Mouse (Mus musculus) lung, embryonic 14.5 days (tissue): ENCODE results near the gene Kmt5c. TPM values are rescaled to one million over a fixed set of nuclear protein-coding genes. Genes with fewer than 3 reads are reported as not detected.

ENCODE experiments used
- ATAC-seq: fragments of 200-750 bp; cut with Nextera tagmentation; 2 replicates; pipeline ENCODE4 v1.8.0; 2017; ENCODE audit warnings: mild to moderate bottlenecking, moderate TSS enrichment, moderate library complexity; ENCODE audit not compliant: insufficient read depth
- DNase-seq: peaks from one replicate; pipeline ENCODE4 v3.0.0-alpha.2; 2015
- H3K27ac ChIP-seq: fragments of 300-500 bp; sonication (generic); 2 replicates; pipeline ENCODE4 v1.5.1; 2014; ENCODE audit warnings: low read depth, mild to moderate bottlenecking, moderate library complexity
- H3K27me3 ChIP-seq: fragments of 300-500 bp; sonication (generic); 2 replicates; pipeline ENCODE4 v1.6.1; 2014; ENCODE audit warnings: low read length, control low read depth; ENCODE audit not compliant: insufficient read depth
- H3K36me3 ChIP-seq: fragments of 300-500 bp; sonication (generic); 2 replicates; pipeline ENCODE4 v1.6.1; 2014; ENCODE audit warnings: control low read depth; ENCODE audit not compliant: insufficient read depth
- H3K4me1 ChIP-seq: fragments of 300-500 bp; sonication (generic); 2 replicates; pipeline ENCODE4 v1.6.1; 2014; ENCODE audit warnings: antibody characterized with exemption, control low read depth; ENCODE audit not compliant: insufficient read depth
- H3K4me2 ChIP-seq: fragments of 300-500 bp; sonication (generic); 2 replicates; pipeline ENCODE4 v1.6.1; 2014; ENCODE audit warnings: mild to moderate bottlenecking
- H3K4me3 ChIP-seq: fragments of 300-500 bp; sonication (generic); 2 replicates; pipeline ENCODE4 v1.5.1; 2014; ENCODE audit warnings: low read depth, low read length
- H3K9ac ChIP-seq: fragments of 300-500 bp; sonication (generic); 2 replicates; pipeline ENCODE4 v1.6.1; 2014
- H3K9me3 ChIP-seq: fragments of 300-500 bp; sonication (generic); 2 replicates; pipeline ENCODE4 v1.6.1; 2016; ENCODE audit warnings: low read depth, low read length, control low read depth
- CTCF ChIP-seq: IDR thresholded peaks from 2 replicates; pipeline ENCODE4 v1.5.1; 2016; ENCODE audit warnings: antibody characterized with exemption, low read depth
- WGBS: fragments of 180-500 bp; shearing (Covaris S2); extraction: QIAGEN DNeasy Blood & Tissue Kit; methylation state at CpG from one replicate; pipeline ENCODE4 v1.1.7; 2014; 5-methylcytosine and 5-hydroxymethylcytosine counted together
- polyA plus RNA-seq: library from polyadenylated mRNA; unstranded; fragments of >200 nt; fragmentation: Nextera tagmentation; extraction: Ambion mirVana; gene quantifications from 2 replicates; pipeline ENCODE4 v1.2.1, GENCODE M21; 2014

Kmt5c gene
- polyA plus RNA-seq, 1 experiment from 2014 or later: 53.1 TPM

GRCm38 (mm10) chr7:4712594-4712993 is 27.3 kb upstream of the Kmt5c start:
- 87% methylated on average over 3 of the region's 3 CpGs for WGBS
- no peaks in the 10 kb centered on the region for H3K9me3 ChIP-seq
- no peak for ATAC-seq
- H3K4me1 ChIP-seq: no peaks in the 10 kb centered on the region
- DNase-seq: no peak
- TF ChIP-seq CTCF: no peak
- H3K4me2 ChIP-seq: no peak overlapping the region
- H3K4me3 ChIP-seq: no peak overlapping the region
- H3K27me3 ChIP-seq: no peaks in the 10 kb centered on the region
- H3K27ac ChIP-seq: no peak overlapping the region
- no peak overlapping the region for H3K9ac ChIP-seq
- H3K36me3 ChIP-seq: peaks cover 82% of the 10 kb centered on the region

GRCm38 (mm10) chr7:4716955-4717354 is 23.0 kb upstream of the Kmt5c start:
- no peaks in the 10 kb centered on the region for H3K4me1 ChIP-seq
- 56% methylated on average over 6 of the region's 6 CpGs for WGBS
- H3K4me3 ChIP-seq: no peak overlapping the region
- H3K9ac ChIP-seq: no peak overlapping the region
- DNase-seq: no peak
- no peaks in the 10 kb centered on the region for H3K27me3 ChIP-seq
- peaks cover 45% of the 10 kb centered on the region for H3K36me3 ChIP-seq
- ATAC-seq: no peak
- no peak for TF ChIP-seq CTCF
- H3K27ac ChIP-seq: no peak overlapping the region
- H3K9me3 ChIP-seq: no peaks in the 10 kb centered on the region
- no peak overlapping the region for H3K4me2 ChIP-seq

- peaks cover 25% of the 10 kb centered on the region for H3K36me3 ChIP-seq
- no peak for TF ChIP-seq CTCF
- no peaks in the 10 kb centered on the region for H3K4me1 ChIP-seq
- DNase-seq: no peak
- no peak overlapping the region for H3K27ac ChIP-seq
- no peak for ATAC-seq
- H3K4me2 ChIP-seq: no peak overlapping the region
- H3K9ac ChIP-seq: no peak overlapping the region
- H3K4me3 ChIP-seq: no peak overlapping the region
- WGBS: 84% methylated on average over 3 of the region's 3 CpGs
- H3K9me3 ChIP-seq: no peaks in the 10 kb centered on the region
- no peaks in the 10 kb centered on the region for H3K27me3 ChIP-seq
These were observed 20.6 kb upstream of the Kmt5c start for GRCm38 (mm10) chr7:4719276-4719675.

- no peak for TF ChIP-seq CTCF
- ATAC-seq (peak; percentile 73; the same call in 1 of the 2 replicates), DNase-seq (peak; percentile 23)
- Histone ChIP-seq H3K4me1 (no peaks in the 10 kb centered on the region), H3K9ac (no peak overlapping the region), H3K27ac (no peak overlapping the region), H3K36me3 (no peaks in the 10 kb centered on the region), H3K27me3 (no peaks in the 10 kb centered on the region), H3K4me2 (peak overlapping the region; percentile 50), H3K9me3 (no peaks in the 10 kb centered on the region), H3K4me3 (peak overlapping the region; percentile 23; the same call in 1 of the 2 replicates)
- WGBS: 39% methylated on average over 12 of the region's 12 CpGs
These were observed 16.4 kb upstream of the Kmt5c start for GRCm38 (mm10) chr7:4723508-4723907.

- TF ChIP-seq CTCF: no peak
- Histone ChIP-seq H3K9me3 (no peaks in the 10 kb centered on the region), H3K4me2 (no peak overlapping the region), H3K27me3 (no peaks in the 10 kb centered on the region), H3K36me3 (no peaks in the 10 kb centered on the region), H3K27ac (no peak overlapping the region), H3K4me3 (no peak overlapping the region), H3K4me1 (no peaks in the 10 kb centered on the region), H3K9ac (no peak overlapping the region)
- ATAC-seq: no peak
- peak; percentile 23 for DNase-seq
- WGBS: 29% methylated on average over 3 of the region's 3 CpGs
These were observed 15.6 kb upstream of the Kmt5c start for GRCm38 (mm10) chr7:4724359-4724758.

DNA sequence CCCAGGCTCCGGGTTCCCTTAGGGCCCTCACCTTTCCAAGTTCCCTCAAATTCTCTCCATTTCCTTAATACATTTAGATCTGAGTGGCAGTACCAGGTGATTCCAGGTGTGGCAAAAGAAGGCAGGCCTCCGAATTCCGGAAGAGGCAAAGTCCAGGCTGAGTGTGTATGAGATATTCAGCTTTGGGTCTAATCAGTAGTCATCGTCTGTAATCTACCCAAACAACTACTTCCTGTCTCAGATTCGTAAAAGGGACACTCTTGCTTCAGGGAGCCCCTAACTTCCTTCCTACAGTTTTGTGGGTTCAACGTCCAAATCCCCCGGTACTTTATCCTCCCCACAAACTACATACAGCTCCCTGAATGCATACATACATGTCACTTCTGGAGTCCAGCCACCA is 14.7 kb upstream of the Kmt5c start, which contains the start of gene Tmem150b:
Gene Tmem150b, minus strand, starts transcription at position 81 of the 400 bp plus-strand sequence.
- Histone ChIP-seq H3K9ac (no peak within 1 kb of the TSS), H3K27ac (no peak within 1 kb of the TSS), H3K4me2 (no peak within 1 kb of the TSS), H3K4me1 (no peaks in the 10 kb centered on the region), H3K36me3 (no peaks in the 10 kb centered on the region), H3K9me3 (no peaks in the 10 kb centered on the region), H3K27me3 (no peaks in the 10 kb centered on the region), H3K4me3 (no peak within 1 kb of the TSS)
- ATAC-seq (no peak), DNase-seq (no peak)
- no peak for TF ChIP-seq CTCF
- 67% methylated on average over 7 of the region's 7 CpGs for WGBS

DNA sequence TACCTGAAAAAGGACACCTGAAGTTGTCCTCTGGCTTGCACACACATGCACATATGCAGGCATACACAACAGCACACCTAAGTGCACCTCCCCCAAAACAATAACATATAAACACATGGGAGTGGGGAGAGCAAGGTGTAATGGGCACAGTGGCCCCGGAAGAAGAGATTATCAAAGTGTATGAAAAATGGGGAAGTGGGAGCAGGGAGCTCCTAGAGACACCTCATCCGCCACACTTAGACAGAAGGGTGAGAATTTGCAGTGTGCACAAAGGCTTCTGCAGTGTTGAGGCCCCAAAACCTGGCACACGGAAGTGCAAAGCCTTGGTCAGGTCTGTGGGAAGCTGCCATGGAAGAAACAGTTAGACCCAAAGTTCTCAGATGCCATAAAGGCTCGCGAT is 8.8 kb upstream of the Kmt5c start:
- TF ChIP-seq CTCF: no peak
- WGBS: 75% methylated on average over 5 of the region's 5 CpGs
- ATAC-seq: no peak

GRCm38 (mm10) chr7:4732968-4733392 is 6.9 kb upstream of the Kmt5c start:
- no peaks in the 10 kb centered on the region for H3K4me1 ChIP-seq
- no peak overlapping the region for H3K9ac ChIP-seq
- H3K36me3 ChIP-seq: no peaks in the 10 kb centered on the region
- no peak for TF ChIP-seq CTCF
- 49% methylated on average over 6 of the region's 6 CpGs for WGBS
- no peak overlapping the region for H3K4me3 ChIP-seq
- ATAC-seq (no peak), DNase-seq (no peak)
- H3K9me3 ChIP-seq: no peaks in the 10 kb centered on the region
- no peak overlapping the region for H3K27ac ChIP-seq
- H3K27me3 ChIP-seq: no peaks in the 10 kb centered on the region
- H3K4me2 ChIP-seq: no peak overlapping the region

More for the DNA sequence above, 8.8 kb upstream of the Kmt5c start:
- Histone ChIP-seq H3K4me2 (no peak overlapping the region), H3K27me3 (no peaks in the 10 kb centered on the region), H3K9ac (no peak overlapping the region), H3K36me3 (no peaks in the 10 kb centered on the region), H3K27ac (no peak overlapping the region), H3K4me3 (no peak overlapping the region), H3K9me3 (no peaks in the 10 kb centered on the region), H3K4me1 (no peaks in the 10 kb centered on the region)
- no peak for DNase-seq
